Mouse (Mus musculus): Measurements from ENCODE around the gene Rplp2. TPM values are rescaled to one million over a fixed set of nuclear protein-coding genes. Genes with fewer than 3 reads are reported as not detected.
A peak's percentile ranks its signal among the peaks of the same experiment; 100 is the strongest.

Rplp2 gene
- total RNA-seq, 2 experiments from 2014 or later: 526 to 630 TPM

GRCm38 (mm10) chr7:141466607-141467148 lies 19.5 kb downstream of the Rplp2 start:
- no peak for DNase-seq (ENCODE audit: low spot score)

- DNase-seq (ENCODE audit: low spot score): peak; percentile 88
Measured at GRCm38 (mm10) chr7:141467230-141468030, 20.3 kb downstream of the Rplp2 start, which contains the start of gene Cd151. Cd151 (plus strand) TSS chr7:141467392.

- no peak for DNase-seq (ENCODE audit: low spot score)
Measured at GRCm38 (mm10) chr7:141468164-141468521, 21.0 kb downstream of the Rplp2 start.

GRCm38 (mm10) chr7:141468522-141469211 lies 21.5 kb downstream of the Rplp2 start:
- peak; percentile 67 for DNase-seq (ENCODE audit: low spot score)

- DNase-seq (ENCODE audit: low spot score): no peak
Measured at GRCm38 (mm10) chr7:141469352-141469751, 22.2 kb downstream of the Rplp2 start.

GRCm38 (mm10) chr7:141469901-141470636 lies 22.9 kb downstream of the Rplp2 start:
- no peak for DNase-seq (ENCODE audit: low spot score)

GRCm38 (mm10) chr7:141470637-141470944 lies 23.4 kb downstream of the Rplp2 start:
- DNase-seq (ENCODE audit: low spot score): no peak

- DNase-seq (ENCODE audit: low spot score): no peak
Measured at GRCm38 (mm10) chr7:141471236-141471635, 24.1 kb downstream of the Rplp2 start.

- no peak for DNase-seq (ENCODE audit: low spot score)
Measured at GRCm38 (mm10) chr7:141472226-141472625, 25.1 kb downstream of the Rplp2 start.

- DNase-seq (ENCODE audit: low spot score): no peak
Measured at GRCm38 (mm10) chr7:141472763-141473162, 25.6 kb downstream of the Rplp2 start.

- DNase-seq (ENCODE audit: low spot score): no peak
Measured at GRCm38 (mm10) chr7:141474160-141474559, 27.0 kb downstream of the Rplp2 start.

- peak; percentile 84 for DNase-seq (ENCODE audit: low spot score)
Measured at GRCm38 (mm10) chr7:141475011-141475804, 28.0 kb downstream of the Rplp2 start, which contains the start of the genes Polr2l and Tspan4. Polr2l (minus strand) TSS chr7:141475132. Tspan4 (plus strand) TSS chr7:141475240.

- DNase-seq (ENCODE audit: low spot score): no peak
Measured at GRCm38 (mm10) chr7:141475805-141476158, 28.6 kb downstream of the Rplp2 start.

GRCm38 (mm10) chr7:141476226-141476980 lies 29.2 kb downstream of the Rplp2 start:
- DNase-seq (ENCODE audit: low spot score): peak; percentile 82

- DNase-seq (ENCODE audit: low spot score): no peak
Measured at GRCm38 (mm10) chr7:141476981-141477370, 29.8 kb downstream of the Rplp2 start.

GRCm38 (mm10) chr7:141477578-141478269 lies 30.6 kb downstream of the Rplp2 start:
- DNase-seq (ENCODE audit: low spot score): no peak

GRCm38 (mm10) chr7:141478270-141478748 lies 31.1 kb downstream of the Rplp2 start:
- peak; percentile 28 for DNase-seq (ENCODE audit: low spot score)

- DNase-seq (ENCODE audit: low spot score): peak; percentile 71
Measured at GRCm38 (mm10) chr7:141480842-141481497, 33.8 kb downstream of the Rplp2 start.

Data from gastrocnemius, adult 18-20 months (tissue).